Mouse (Mus musculus) thymus, postnatal 14 days (tissue): Measurements from ENCODE around the gene 4931406C07Rik.

Experiments
- DNase-seq: peaks from one replicate; pipeline ENCODE4 v3.0.0; 2021

4931406C07Rik gene

GRCm38 (mm10) chr9:15287846-15288245 lies 18.4 kb downstream of the 4931406C07Rik start:
- no peak for DNase-seq

GRCm38 (mm10) chr9:15285443-15285842 lies 20.8 kb downstream of the 4931406C07Rik start:
- DNase-seq, result peak; percentile 20

DNA sequence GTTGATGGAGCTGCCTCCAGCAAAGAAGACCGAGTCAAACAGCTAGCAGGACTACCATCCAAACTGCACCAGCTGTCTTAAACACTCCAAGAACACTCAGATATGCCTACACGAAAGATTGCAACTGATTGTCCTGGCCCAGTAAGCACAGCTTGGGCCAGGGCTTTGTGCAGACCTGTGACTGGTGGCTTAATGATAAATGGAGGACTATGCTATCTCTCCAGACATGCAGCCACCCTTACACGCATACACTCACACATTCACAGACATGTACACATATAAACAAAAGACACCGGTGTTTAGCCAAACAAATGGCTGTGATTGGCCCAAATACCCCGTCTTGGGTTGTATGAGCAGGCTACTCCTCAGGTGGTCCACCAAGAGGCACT lies 25.8 kb downstream of the 4931406C07Rik start:
- DNase-seq, result peak; percentile 7

- DNase-seq, result peak; percentile 92
Measured at GRCm38 (mm10) chr9:15279649-15280490, 26.4 kb downstream of the 4931406C07Rik start, which contains the start of gene Med17. TSS of gene Med17 (minus strand) at chr9:15279931.

GRCm38 (mm10) chr9:15279139-15279648 lies 27.1 kb downstream of the 4931406C07Rik start:
- no peak for DNase-seq

GRCm38 (mm10) chr9:15278343-15278742 lies 27.9 kb downstream of the 4931406C07Rik start:
- no peak for DNase-seq

GRCm38 (mm10) chr9:15276855-15277254 lies 29.4 kb downstream of the 4931406C07Rik start:
- no peak for DNase-seq

- no peak for DNase-seq
Measured at GRCm38 (mm10) chr9:15273981-15274380, 32.3 kb downstream of the 4931406C07Rik start.

GRCm38 (mm10) chr9:15263487-15263886 lies 42.8 kb downstream of the 4931406C07Rik start:
- no peak for DNase-seq

GRCm38 (mm10) chr9:15261980-15262379 lies 44.3 kb downstream of the 4931406C07Rik start:
- no peak for DNase-seq

DNA sequence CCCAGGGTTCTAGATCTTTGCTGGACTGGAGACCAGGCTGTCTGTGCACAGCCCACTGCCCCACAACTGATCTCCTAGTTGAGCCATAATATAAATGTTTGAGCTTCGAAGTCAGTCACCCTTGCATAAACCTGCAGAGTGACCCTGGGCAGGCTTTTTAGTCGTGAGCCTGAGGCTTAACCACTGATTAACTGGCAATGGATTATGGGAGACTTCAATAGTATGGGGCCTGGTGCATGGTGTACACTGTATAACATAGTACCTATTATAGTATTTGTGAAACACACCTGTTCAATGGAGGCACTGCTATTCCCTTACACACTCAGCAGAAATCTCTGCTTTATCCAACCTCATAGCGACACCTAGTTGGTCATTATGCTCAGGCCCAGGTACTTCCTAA lies 50.0 kb downstream of the 4931406C07Rik start:
- no peak for DNase-seq

DNA sequence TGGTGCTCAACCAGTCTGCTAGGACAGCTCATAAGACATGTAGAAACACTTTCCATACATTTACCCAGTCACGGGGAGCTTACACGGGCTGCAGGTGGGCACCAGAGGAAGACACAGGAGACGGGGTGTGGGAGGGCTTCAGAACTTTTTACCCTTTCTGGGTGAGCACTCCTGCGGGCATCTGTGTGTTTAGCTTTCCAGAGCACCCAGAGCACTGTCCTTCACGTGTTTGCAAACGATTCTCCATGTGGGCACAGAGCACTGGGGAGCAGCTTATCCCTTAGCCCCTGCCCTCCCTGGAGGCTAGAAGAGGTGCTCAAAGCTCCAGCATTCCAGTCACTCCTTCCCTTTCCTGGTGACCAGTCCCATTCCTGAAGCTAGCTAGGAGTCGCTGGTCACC lies 51.7 kb downstream of the 4931406C07Rik start:
- DNase-seq, result no peak

- DNase-seq, result no peak
Measured at GRCm38 (mm10) chr9:15252196-15252595, 54.1 kb downstream of the 4931406C07Rik start.

DNA sequence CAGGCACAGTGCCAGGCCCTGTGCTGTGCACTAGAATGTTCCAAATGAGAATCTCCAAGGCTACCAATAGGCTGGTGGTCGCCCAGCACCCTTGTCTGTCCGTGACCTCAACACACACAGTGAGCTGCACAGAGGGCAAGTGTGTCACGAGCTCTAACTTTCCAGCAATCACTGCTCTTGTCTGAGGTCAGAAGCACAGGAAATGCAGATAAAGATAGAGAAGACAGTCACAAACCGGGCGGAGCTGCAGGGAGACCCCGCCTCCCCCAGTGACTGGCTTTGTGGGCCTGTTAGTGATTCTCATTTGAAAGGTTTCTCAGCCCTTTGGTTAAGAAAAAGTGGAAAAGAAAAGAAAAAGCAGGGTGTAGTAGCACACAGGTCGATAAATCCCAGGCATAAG lies 55.9 kb downstream of the 4931406C07Rik start:
- no peak for DNase-seq

GRCm38 (mm10) chr9:15245319-15246075 lies 60.8 kb downstream of the 4931406C07Rik start:
- no peak for DNase-seq

DNA sequence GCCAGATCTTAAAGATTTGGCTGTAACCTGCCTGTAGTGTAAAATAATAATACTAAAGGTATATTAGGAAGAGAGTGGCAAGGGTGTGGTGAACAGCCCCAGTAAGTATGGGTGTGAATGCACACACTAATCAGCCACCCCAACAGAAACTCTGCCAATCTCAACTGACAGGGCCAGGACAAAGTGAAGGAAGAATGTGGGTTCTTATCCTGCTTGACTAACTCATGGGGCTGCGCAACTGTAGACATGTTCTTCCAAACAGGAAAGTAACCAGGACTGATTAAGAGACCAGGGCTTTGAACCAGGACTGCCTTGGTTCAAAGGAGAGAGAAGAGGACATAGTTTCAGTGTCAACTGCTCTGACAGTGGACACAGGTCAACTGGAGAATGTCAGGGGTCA lies 64.1 kb downstream of the 4931406C07Rik start:
- DNase-seq, result no peak

GRCm38 (mm10) chr9:15241596-15241939 lies 64.7 kb downstream of the 4931406C07Rik start:
- peak; percentile 50 for DNase-seq

GRCm38 (mm10) chr9:15240863-15241595 lies 65.2 kb downstream of the 4931406C07Rik start:
- DNase-seq, result no peak

- DNase-seq, result no peak
Measured at GRCm38 (mm10) chr9:15240006-15240405, 66.2 kb downstream of the 4931406C07Rik start.

DNA sequence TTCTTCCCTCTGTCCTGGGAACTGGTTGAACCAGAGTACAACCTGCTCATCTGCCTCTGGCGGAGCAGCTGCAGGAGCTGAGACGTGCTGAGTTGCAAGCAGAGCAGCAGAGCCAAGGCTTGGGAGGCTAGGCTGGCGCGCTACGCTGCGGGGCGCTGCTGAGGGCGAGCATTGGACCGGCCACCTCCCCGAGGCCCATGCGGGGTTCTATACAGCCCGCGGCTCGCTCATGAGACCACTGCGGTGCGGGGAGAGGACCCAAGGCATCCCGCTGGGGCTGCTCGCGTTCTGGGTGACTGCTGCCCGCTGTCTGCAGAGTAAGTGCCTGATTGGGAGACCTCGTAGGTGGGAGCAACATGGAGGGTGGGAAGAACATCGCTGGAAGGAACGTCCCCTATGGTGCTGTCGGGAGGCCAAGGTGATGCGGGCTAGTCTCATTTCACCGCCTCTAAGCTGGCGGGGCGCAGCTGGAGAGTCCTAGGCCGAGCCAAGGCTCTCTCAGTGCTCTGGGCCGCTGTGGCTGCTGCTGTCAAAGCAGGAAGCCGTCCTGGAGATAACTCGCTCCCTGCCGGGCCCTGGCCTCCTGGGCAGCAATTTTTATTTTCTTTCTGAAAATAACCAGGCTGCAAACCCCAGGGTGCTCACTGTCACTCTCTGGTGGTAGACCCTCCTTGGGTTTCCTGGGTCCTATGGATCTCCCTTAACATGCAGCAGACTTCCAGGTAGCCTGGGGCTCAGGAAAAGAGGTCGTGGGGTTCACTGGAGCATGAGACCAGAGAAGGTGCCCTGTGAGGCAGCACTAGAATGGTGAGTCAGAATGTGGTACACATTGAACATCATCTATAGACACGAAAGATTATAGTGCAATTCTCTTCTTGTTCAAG lies 67.0 kb downstream of the 4931406C07Rik start, which contains the start of gene Vstm5:
Gene Vstm5, plus strand, starts transcription at position 4 of the 884 bp plus-strand sequence.
- DNase-seq, result no peak

GRCm38 (mm10) chr9:15238297-15238990 lies 67.8 kb downstream of the 4931406C07Rik start:
- DNase-seq, result no peak
